Mouse (Mus musculus) gastrocnemius, postnatal 25 days (tissue): Measurements from ENCODE around the gene Plekhh2. TPM values are rescaled to one million over a fixed set of nuclear protein-coding genes. Genes with fewer than 3 reads are reported as not detected.

Experiments used
- DNase-seq: peaks from one replicate; pipeline ENCODE4 v3.0.0; 2022
- total RNA-seq, 2 experiments: library from RNA; stranded (reverse); gene quantifications; 1 replicate in 1 of 2; 2 replicates in 1 of 2; pipeline ENCODE4 v1.2.3; 2021

Plekhh2 gene
- total RNA-seq, 2 experiments from 2014 or later = 2.2 to 2.3 TPM

DNA sequence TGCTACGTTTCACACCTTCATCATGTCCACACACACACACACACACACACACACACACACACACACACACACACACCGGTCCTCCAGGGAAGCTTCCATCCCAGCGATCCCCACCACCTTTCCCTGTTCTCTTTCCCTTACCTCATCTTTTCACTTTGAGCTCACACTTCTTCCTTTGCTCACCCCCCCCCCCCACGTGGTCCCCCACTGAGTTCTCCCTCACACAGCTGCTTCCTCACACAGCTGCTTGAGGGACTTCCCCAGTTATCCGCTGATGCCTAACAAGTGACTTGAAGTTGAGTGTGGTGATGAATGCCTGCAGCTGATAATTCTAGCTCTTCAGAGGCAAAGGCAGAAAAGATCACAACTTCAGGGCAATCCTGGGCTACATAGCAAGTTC lies 95.9 kb downstream of the Plekhh2 start:
- no peak for DNase-seq

DNA sequence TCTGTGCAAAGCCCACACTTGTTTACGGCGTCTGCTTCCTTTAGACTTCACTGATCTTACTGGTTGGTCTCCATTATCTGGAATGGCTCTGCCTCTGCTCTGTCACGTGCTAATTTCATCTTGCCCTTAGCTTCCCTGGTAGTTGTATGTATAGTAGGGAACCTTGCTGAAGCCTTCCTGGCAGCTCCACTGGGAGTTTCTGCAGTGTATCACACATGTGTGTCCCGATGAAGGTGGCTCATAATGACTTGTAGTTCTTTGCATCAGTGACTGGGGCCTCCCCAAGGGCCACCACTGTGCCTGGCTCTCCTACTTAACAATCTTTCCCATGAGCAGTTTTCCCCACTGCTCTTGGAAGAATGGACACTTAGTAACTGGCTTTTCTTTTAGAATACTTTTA lies 96.9 kb downstream of the Plekhh2 start:
- no peak for DNase-seq

DNA sequence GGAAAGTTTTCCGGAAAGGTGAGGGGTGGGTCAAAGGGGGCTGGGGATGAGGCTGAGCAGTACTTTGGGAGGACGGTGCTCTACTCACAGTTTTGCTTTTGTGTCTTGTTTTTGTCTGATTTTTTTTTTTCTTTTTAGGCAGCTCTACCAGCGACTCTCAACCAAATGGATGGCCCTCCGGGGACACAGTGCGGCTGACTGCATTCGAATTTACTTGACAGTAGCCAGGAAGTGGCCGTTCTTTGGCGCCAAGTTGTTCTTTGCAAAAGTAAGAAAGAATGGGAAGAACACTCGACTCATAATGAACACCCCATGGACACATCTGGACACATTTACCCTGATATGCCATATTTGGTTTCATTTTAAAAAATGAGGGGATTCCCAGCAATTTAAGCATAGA lies 99.8 kb downstream of the Plekhh2 start:
- DNase-seq = peak; percentile 69

DNA sequence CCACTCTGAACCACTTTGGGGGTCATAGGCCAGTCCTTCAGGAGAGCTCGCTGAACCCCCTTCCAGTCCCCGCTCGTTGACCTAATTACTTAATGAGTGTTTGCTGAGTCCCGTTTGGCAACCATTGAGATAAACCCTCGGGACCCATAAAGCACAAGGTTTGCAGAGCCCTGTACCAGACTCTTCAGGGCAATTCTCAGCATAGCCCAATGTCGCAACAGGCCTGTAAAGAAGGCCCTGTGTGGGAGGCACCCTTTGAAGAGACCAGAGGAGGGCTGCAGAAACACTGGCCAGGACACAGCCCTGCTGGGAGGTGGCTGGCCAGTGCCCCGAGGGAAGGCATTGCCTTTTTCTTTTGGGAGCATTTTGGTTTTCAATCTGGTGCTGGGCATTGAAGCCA lies 100.3 kb downstream of the Plekhh2 start:
- peak; percentile 29 for DNase-seq

DNA sequence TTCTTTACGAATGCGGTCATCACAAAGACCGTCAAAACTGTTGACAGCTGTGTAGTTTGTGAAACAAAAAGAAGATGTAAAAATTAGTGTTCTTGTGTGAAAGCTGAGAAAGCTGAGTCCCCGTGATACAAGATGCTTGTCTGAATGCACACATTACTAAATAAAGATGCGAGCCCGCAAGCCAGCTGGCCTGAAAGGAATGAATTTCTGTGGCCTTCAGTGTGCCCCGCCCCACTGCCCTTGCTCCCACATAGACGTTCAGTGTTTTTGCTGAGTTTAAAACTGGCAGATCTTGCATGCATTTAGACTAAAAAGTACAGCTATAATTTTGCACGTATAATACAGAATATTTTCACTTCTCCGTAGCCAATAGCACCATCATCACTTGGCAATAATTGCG lies 104.1 kb downstream of the Plekhh2 start:
- no peak for DNase-seq

DNA sequence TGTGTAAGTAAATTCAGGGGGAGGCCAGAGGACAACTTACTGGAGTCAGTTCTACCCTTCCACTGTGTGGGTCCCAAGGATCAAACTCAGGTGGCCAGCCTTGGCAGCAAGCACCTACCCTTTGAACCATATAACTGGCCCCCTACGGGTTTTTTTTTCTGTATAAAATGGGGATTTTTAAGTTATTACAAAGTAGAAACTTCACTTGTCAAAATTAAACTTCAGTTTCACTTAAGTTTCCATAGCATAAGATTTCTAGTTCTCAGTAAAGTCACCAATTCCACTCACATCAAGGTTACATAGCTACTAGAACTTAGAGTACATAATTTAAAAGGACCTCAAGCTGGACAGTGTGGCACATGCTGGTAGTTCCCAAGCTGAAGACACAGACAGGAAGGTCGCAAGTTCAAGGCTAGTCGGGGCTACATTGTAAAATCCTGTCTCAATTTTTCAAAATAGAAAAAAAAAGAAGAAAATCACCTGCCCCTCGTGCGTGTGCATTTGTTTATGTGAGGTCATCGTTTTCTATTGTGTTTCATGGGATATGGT lies 104.9 kb downstream of the Plekhh2 start:
- no peak for DNase-seq

DNA sequence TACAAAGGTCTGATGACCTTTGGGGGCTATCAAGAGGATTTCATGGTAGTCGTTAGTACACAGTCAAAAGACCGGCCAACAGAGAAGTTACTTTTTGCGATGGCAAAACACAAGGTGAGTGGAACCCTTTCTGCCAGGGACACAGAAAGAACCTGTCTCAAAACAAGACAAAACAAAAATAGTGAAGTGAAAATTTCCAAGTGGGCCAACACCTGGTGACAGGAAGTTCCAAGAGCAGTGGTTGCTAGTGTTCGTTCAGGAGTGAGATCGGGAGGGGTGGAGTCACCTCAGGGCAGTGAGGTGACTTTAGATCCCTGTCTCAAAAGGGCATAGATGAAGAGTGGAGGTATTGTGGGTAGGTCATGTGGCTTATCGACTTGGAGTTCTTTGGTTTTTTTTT lies 106.3 kb downstream of the Plekhh2 start:
- DNase-seq = no peak

DNA sequence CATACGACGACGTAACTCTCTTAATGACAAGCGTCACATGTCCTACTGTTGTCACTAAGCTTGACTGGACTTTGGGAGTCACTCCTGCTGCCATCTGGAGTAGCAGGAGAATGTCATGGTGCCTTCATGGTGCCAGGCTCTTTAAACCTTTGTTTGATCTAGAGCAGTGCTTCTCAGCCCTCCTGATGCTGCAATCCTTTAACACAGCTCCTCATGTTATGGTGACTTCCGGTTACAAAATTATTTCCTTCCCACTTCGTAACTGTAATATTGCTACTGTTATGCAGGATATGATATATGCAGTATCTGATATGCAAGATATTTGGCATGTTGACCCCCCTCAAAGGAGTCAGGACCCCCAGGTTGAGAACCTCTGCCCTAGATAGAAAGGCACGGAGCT lies 107.4 kb downstream of the Plekhh2 start:
- DNase-seq = no peak

DNA sequence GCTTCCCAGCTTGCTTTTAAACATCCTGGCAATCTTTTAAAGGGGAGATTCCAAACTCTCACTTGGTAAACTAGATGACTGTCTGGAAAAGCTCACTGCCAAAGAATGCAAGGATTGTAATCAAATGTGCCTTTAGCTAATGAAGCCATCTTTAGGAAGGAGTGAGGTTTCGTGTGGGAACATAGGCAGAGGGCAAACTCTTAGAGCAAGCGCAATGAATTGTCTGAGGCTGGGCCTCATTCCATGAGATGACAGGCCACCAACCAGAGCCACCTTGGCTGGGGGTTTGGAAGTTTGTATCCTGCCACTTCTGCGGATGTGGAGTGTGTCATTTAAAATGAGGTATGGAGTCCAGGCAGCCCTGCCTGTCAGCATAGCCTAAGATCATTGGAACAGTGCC lies 108.4 kb downstream of the Plekhh2 start:
- DNase-seq = no peak

DNA sequence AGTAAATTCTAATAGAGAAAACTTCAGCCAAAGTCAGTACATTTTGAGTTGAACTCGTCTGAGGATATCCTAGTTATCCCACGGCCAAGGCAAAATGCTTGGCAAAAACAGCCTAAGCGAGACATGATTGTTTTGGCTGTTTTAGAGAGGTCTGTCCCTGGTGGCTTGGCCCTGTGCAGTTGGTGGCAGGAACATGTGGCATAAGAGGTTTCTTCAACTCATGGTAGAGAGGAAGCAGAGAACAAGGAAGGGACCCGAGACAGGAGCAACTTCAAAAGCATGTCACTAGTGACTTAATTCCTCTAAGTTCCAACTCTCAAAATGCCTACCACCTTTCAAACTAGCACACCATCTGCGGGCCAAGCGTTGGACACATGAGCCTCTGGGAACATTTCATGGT lies 108.9 kb downstream of the Plekhh2 start:
- DNase-seq = no peak

DNA sequence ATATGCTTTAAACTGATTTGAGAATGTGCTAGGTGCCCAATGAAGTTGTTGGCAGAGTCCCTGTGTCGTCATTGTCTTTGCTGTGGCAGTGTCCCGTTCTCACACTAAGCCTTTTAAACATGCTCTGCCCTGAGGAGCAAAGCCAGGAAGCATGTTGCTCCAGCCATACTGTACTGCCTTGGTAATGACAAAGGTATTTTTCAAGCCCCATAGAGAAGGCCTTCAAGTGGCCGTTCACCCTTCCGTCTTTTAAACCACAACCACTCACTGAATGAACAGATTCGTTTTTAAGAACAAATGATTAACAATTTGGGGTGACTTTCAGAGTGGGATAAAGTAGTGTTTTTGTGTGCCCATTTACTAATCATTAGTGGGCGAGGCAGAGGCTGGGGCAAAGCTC lies 109.5 kb downstream of the Plekhh2 start:
- DNase-seq = no peak

DNA sequence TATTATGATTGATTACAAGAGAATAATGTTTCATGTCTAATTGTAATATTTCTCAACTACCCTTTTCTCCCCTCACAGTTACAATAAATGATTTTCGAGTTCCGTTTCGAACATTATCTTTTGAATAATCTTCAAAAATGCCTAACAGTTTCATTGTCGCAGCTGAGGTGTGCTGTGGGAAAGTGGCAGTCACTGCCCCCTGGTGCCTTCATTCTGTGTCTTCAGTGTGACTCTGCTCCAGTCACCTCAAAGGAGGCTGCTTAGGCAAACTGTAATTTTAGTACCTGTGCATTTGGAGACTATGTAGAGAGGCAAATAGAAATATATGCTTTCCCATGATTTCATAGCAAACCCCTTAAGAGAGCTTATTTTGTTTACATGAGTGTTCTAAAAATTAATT lies 110.3 kb downstream of the Plekhh2 start:
- DNase-seq = no peak

DNA sequence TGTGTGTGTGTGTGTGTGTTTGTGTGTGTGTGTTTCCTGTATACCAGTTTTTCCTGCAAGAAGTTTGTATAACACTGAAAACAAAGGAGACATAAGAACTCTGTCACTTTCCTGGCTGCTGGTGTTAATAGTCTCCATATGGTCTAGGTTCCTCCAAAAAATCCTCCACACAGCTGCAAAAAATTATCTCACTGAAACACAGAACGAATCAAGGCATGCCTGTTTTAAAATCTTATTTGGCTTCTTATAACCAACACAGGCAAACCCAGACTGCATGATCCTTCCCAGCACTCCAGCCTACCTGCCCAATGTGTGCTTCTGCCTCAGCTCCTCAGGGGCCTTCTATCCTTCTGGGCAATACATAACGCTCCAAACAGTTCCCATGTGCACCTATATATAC lies 111.2 kb downstream of the Plekhh2 start:
- DNase-seq = no peak

DNA sequence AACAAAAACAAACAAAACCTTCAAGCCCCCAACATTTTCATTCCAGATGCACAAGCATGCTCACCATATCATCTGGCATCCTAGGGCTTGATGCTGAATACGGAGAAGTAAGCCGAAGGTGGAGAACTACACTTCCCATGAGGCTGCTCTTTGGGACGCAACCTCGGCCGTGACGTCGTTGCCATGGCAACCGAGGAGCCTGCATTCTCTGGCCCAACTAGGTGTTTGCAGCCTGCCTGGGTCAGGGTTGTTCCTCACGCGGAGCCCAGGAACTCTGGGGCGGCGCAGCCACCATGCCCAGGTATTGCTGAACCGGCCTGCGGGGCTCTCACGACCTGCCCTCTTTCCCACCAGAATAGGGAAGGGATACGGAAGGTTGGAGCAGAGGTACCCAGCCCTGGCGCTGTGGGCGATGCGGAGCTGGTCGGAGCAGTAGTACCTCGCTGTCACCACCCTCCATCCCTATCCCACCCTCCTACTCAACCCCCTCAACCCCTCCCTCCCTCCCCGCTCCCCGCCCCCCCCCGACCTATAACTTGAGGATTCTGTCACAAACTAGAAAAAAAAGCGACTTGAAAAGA lies 114.7 kb downstream of the Plekhh2 start, which contains the start of gene Dync2li1:
Gene Dync2li1, plus strand, starts transcription at position 221 of the 581 bp plus-strand sequence.
- DNase-seq = peak; percentile 78

DNA sequence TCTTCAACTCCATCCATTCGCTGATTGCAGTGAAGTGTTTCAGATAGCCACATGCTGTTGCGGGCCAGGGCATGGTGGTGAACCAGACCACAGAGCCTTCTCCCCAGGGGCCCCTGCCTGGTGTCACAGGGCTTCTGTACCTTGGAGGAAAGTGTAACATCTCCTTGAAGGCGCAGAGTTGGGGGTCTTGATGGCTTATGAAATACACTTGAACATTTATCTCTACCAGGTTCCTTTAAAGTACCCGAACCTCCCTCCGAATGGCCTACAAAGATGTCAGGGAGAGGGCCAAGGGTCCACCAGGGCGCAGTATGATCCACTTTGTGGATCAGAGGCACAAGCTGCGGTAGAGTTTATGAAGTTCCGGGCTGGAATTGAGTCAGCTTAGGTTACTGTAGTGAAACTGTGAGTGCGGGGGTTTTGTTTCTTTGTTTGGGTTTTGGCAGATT lies 115.2 kb downstream of the Plekhh2 start:
- DNase-seq = no peak

DNA sequence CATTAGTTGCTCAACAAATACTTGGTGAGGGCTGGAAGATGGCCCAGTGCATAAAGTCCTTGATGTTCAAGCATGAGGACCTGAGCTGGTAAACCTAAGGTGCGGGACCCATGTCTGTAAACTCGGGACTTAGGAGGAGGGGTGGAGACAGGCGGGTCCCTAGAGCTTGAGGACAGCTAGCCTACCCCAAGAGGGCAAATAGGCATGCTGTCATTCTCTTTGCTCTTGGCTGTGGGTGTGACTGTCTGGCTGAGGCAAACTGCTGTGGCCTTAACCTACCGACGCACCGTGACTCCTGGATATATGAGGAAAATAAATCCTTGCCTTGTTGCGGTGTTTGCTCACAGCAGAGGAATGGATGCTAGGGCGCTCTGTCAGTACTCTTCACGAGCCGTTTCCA lies 116.0 kb downstream of the Plekhh2 start:
- no peak for DNase-seq

DNA sequence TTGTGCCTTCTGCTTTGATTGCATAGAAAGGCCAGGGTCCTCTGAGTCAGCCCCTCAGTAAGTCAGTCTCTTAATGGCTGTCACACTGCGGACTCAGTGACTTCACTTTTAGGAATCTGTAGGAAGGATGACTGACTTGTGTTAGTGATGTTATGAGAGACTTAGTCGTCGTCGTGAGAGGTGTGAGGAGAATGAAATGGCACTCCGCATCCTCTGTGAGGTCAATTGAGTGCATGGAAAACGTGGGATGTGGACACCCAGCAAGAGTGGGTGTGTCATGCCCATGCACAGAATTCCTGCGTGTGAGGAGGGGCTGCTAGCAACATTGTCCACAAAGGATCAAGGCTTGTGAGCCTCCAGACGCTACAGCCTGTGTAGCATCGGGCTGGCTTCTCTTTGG lies 116.9 kb downstream of the Plekhh2 start:
- no peak for DNase-seq

DNA sequence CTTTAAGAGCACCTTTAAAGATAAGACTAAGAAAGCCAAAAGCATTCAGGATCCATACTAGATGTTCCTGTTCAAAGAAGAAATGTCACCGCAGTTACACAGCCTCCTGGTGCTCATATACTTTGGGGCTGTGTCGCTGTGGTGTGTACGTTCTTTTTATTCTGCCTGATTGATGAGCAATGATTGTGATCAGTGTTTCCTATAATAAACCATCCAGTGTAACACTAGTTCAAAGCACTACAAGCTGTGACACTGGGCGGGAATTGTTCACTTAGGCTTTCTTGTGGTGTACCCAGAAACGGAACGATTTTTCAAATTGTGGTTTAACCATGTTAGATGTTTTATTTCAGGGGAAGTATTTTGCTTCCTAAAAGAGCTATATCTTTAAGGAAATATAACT lies 120.1 kb downstream of the Plekhh2 start:
- DNase-seq = no peak

DNA sequence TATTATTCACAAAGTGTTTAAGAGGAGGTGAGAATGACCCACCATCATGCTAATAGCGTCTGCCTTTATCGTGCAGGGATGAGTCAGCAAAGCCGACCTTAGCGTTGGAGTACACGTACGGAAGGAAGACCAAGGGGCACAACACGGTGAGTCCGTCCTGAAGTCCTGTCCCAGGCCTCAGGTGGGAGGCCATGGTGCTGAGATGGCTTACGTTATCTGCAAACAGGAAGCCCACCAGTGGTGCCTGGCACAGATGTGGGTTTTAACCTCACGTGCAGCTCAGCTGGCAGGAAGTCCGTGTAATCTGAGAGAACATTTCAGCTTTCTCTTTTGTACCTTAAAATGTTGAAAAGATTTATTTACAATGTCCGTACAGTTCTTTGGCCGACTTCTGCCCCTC lies 121.7 kb downstream of the Plekhh2 start:
- DNase-seq = no peak

DNA sequence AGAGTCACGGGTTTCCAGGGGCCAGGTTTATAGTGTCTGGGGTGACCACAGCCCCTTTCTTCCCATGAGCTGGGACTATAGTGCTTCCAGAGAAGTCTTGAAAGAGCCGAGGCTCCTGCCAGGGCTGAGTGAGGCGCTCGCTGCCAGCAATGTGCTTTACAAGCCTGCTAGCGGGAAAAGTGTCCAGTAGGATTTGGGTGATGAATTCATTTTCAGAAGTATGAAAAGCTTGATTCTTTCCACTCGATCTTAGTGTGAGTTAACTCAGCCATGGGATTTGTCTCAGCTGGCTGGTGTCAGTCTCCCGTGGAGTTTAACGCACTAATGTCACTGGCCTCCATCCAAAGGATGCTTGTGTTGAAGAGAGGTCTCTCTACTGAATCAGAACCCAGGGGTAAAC lies 124.6 kb downstream of the Plekhh2 start:
- DNase-seq = no peak

DNA sequence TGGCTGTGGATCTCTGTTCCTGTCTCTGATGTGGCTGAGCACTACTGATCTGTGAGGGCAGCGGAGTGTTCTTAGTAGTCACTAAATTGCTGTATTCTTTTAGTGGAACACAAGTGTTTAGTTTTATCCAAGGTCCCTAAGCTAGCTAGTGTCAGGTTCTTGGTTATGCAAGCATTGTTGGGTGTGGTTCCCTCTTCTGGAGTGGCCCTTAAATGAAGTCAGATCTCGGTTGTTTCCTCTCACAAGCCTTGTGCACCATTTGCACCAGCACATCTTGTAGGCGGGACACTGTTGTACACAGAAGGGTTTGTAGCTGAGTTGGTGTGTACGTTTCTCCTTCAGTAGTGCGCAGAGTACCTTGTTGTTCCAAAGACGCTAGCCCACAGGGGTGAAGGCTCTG lies 126.3 kb downstream of the Plekhh2 start:
- DNase-seq = no peak

DNA sequence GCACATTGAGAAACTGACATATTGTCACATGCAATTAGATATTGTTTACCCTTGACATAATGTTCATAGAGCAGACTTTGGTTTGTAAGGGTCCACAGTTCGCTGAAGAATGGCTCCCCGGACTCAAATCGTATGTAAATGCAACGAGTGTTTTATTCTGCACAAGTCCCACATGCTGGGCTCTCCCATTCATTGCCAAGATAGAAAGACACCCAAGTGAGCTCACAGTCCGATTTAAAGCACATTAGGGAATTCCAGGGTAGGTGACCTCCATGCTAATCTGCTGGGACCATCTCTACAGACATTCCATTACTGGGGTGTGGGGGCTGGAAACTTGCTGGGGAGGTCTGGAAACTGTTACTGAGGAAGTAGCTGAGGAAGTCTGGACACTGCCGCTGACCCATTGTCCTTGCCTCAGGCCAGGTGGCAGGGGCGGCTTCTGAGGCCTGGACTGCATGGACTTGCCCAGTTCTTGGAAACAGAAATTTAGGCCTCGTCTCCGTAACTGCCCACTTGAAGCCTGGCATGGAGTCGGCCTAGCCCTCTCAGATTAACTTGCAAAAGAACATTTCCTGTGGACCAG lies 128.2 kb downstream of the Plekhh2 start:
- DNase-seq = no peak

DNA sequence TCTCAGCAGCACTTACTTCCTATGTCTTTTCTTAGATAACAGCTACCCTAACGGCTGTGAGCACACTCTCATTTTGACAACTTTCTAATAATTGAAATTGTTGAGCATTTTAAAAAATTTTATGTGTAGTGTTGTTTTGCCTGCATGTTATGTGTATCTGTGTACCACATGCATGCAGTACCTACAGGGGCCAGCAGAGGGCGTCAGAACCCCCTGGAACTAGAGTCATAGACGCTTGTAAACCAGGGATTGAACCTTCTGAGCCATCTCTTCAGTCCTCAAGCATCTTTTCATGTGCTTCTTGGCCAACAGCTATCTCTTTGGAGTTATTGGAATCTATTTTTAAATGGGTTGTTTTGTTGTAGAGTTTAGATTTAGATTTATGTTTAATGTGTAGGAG lies 130.2 kb downstream of the Plekhh2 start:
- no peak for DNase-seq

DNA sequence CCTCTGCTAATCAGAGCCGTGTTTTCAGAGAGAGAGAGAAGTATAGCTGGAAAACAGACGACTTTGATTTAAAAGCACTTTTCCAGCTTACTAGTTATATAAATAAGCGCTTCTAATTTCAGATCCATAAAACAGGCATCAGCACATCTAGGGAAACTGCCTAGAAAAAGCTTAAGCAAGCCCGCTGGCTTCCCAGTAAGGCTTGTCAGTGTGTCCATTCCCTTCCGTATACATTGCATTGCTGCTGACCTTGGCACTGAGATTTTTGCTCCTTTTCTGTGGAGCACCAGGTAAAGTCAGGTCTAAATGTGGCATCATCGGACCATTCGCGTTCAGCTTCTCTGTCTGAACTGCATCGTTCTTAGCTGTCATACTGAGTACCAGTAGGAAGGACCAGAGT lies 130.6 kb downstream of the Plekhh2 start:
- no peak for DNase-seq
